ENCODE assay signal across 22 mouse cellular contexts in genomic region chr3:8035091-8035729, GRCm38 (mm10).
DNase-seq lines count a peak whose midpoint lies in the region; ATAC-seq lines count a peak whose summit lies in the region.
"Had no signal": no experiment of that assay in that cellular context is flagged by ENCODE, and none has a peak within 500 bp of the region (broad histone marks: within the 10 kb centered on the region; RNA-seq: fewer than 3 reads in every experiment).

No protein-coding gene starts in this region.

- 56% methylated on average over 14 of the region's 14 CpGs for WGBS in kidney, embryonic 16.5 days

- no peak overlapping the region for H3K4me2 ChIP-seq in kidney, embryonic 16.5 days (replicated peaks; ENCODE audit: low read depth, low read length)
- H3K4me2 ChIP-seq: embryonic facial prominence, embryonic 12.5 days; forebrain, embryonic 15.5 days; heart, embryonic 12.5 days; lung, embryonic 15.5 days; midbrain, embryonic 11.5 days; neural tube, embryonic 12.5 days had no signal

- H3K9me3 ChIP-seq in kidney, embryonic 16.5 days (ENCODE audit: low read length), result no peaks in the 10 kb centered on the region
- H3K9me3 ChIP-seq: embryonic facial prominence, embryonic 12.5 days; forebrain, embryonic 15.5 days; heart, embryonic 12.5 days; lung, embryonic 15.5 days; neural tube, embryonic 12.5 days had no signal

- no peaks in the 10 kb centered on the region for H3K36me3 ChIP-seq in kidney, embryonic 16.5 days (ENCODE audit: insufficient read depth, low read length)
- H3K36me3 ChIP-seq: embryonic facial prominence, embryonic 12.5 days; forebrain, embryonic 15.5 days; heart, embryonic 12.5 days; lung, embryonic 15.5 days; neural tube, embryonic 12.5 days had no signal

- ATAC-seq in kidney, embryonic 16.5 days (ENCODE audit: low FRiP score, low TSS enrichment), result peak; percentile 67; the same call in 1 of the 2 replicates
- ATAC-seq: forebrain, embryonic 15.5 days had no signal

- no peak overlapping the region for H3K4me3 ChIP-seq in kidney, embryonic 16.5 days (ENCODE audit: low read length)
- H3K4me3 ChIP-seq: embryonic facial prominence, embryonic 12.5 days; forebrain, embryonic 15.5 days; heart, embryonic 12.5 days; lung, embryonic 15.5 days; neural tube, embryonic 12.5 days had no signal

- H3K9ac ChIP-seq in kidney, embryonic 16.5 days (replicated peaks; ENCODE audit: low read length), result no peak overlapping the region
- H3K9ac ChIP-seq: embryonic facial prominence, embryonic 12.5 days; forebrain, embryonic 15.5 days; heart, embryonic 12.5 days; liver, embryonic 14.5 days; lung, embryonic 15.5 days; neural tube, embryonic 12.5 days had no signal

- DNase-seq in frontal cortex, postnatal 36 days (ENCODE audit: low spot score in 2 of 2), result peak; percentile 5 to 6
- DNase-seq in frontal cortex, postnatal 10 days (ENCODE audit: low spot score in 2 of 2), result no peak
- DNase-seq in kidney, postnatal 25 days, result no peak
- peak; percentile 10 for DNase-seq in right cerebral cortex, adult 2 months (ENCODE audit: low spot score in 2 of 2)
- DNase-seq in right cerebral cortex, postnatal 25 days, result no peak
- no peak for DNase-seq in adrenal gland, postnatal 14 days
- DNase-seq: adrenal gland, adult 2 months; gastrocnemius, postnatal 10 days; heart, adult 11 months; heart, postnatal 14 days; lung, postnatal 4 days; right cerebral cortex, adult 18-20 months; spleen, adult 18-20 months; thymus, postnatal 36 days had no signal

- H3K27ac ChIP-seq in kidney, embryonic 16.5 days (ENCODE audit: low read length), result no peak overlapping the region
- H3K27ac ChIP-seq: embryonic facial prominence, embryonic 12.5 days; forebrain, embryonic 15.5 days; liver, embryonic 14.5 days; lung, embryonic 15.5 days; neural tube, embryonic 12.5 days had no signal

- no peaks in the 10 kb centered on the region for H3K27me3 ChIP-seq in kidney, embryonic 16.5 days (ENCODE audit: insufficient read depth, low read length)
- H3K27me3 ChIP-seq: embryonic facial prominence, embryonic 12.5 days; forebrain, embryonic 15.5 days; heart, embryonic 12.5 days; lung, embryonic 15.5 days; neural tube, embryonic 12.5 days had no signal

- no peaks in the 10 kb centered on the region for H3K4me1 ChIP-seq in kidney, embryonic 16.5 days (ENCODE audit: insufficient read depth, low read length)
- H3K4me1 ChIP-seq: heart, embryonic 12.5 days; lung, embryonic 15.5 days; neural tube, embryonic 12.5 days had no signal

Comparison
In these comparisons a context has a peak if more than half of its experiments do, and no peak if none do; other contexts are left out.
1. DNase-seq: peak in frontal cortex, postnatal 36 days (2 of 2) and right cerebral cortex, adult 2 months (2 of 2); none in frontal cortex, postnatal 10 days (0 of 2), kidney, postnatal 25 days (0 of 2), right cerebral cortex, postnatal 25 days (single experiment) and adrenal gland, postnatal 14 days (single experiment).